Mouse (Mus musculus) heart, embryonic 16.5 days (tissue): ENCODE measurements around the gene D430041D05Rik. TPM values are rescaled to one million over a fixed set of nuclear protein-coding genes. Genes with fewer than 3 reads are reported as not detected.

Experiments used
- ATAC-seq: fragments of 200-750 bp; cut with Nextera tagmentation; replicated peaks from 2 replicates; pipeline ENCODE4 v1.8.0; 2017; ENCODE audit warnings: moderate number of reproducible peaks; ENCODE audit not compliant: insufficient read depth, low FRiP score; ENCODE audit errors: extremely low read depth
- H3K27ac ChIP-seq: fragments of 300-500 bp; sonication (generic); 2 replicates; pipeline ENCODE4 v1.5.1; 2014; ENCODE audit warnings: mild to moderate bottlenecking, low read length, control low read depth, moderate library complexity
- H3K27me3 ChIP-seq: fragments of 300-500 bp; sonication (generic); 2 replicates; pipeline ENCODE4 v1.6.1; 2014; ENCODE audit warnings: low read length, mixed read lengths; ENCODE audit not compliant: control insufficient read depth, insufficient read depth
- H3K36me3 ChIP-seq: fragments of 300-500 bp; sonication (generic); 2 replicates; pipeline ENCODE4 v1.6.1; 2014; ENCODE audit not compliant: control insufficient read depth, insufficient read depth
- H3K4me1 ChIP-seq: fragments of 300-500 bp; sonication (generic); 2 replicates; pipeline ENCODE4 v1.6.1; 2014; ENCODE audit warnings: low read length, mixed read lengths; ENCODE audit not compliant: control insufficient read depth, insufficient read depth
- H3K4me2 ChIP-seq: fragments of 300-500 bp; sonication (generic); 2 replicates; pipeline ENCODE4 v1.6.1; 2014; ENCODE audit warnings: low read depth, mild to moderate bottlenecking, control low read depth, low read length
- H3K4me3 ChIP-seq: fragments of 300-500 bp; sonication (generic); 2 replicates; pipeline ENCODE4 v1.5.1; 2014; ENCODE audit warnings: mild to moderate bottlenecking, control low read depth, low read length
- H3K9ac ChIP-seq: fragments of 300-500 bp; sonication (generic); 2 replicates; pipeline ENCODE4 v1.6.1; 2014; ENCODE audit warnings: low read length, control low read depth
- H3K9me3 ChIP-seq: fragments of 300-500 bp; sonication (generic); replicated peaks from 2 replicates; pipeline ENCODE4 v1.6.1; 2016; ENCODE audit warnings: low read length; ENCODE audit not compliant: control insufficient read depth
- WGBS: fragments of 180-500 bp; shearing (Covaris S2); extraction: QIAGEN DNeasy Blood & Tissue Kit; methylation state at CpG from one replicate; pipeline ENCODE4 v1.1.7; 2014; 5-methylcytosine and 5-hydroxymethylcytosine counted together
- polyA plus RNA-seq: library from polyadenylated mRNA; unstranded; fragments of >200 nt; fragmentation: Nextera tagmentation; extraction: Ambion mirVana; gene quantifications from 2 replicates; pipeline ENCODE4 v1.2.1, GENCODE M21; 2015

The D430041D05Rik gene
- polyA plus RNA-seq, 1 experiment from 2014 or later = 0.20 TPM

- Histone ChIP-seq H3K36me3 (no peaks in the 10 kb centered on the region), H3K4me1 (peaks cover 10% of the 10 kb centered on the region), H3K9me3 (no peaks in the 10 kb centered on the region), H3K27ac (no peak overlapping the region), H3K9ac (no peak overlapping the region), H3K27me3 (no peaks in the 10 kb centered on the region), H3K4me2 (no peak overlapping the region), H3K4me3 (no peak overlapping the region)
- no peak for ATAC-seq
- WGBS = 86% methylated on average over 12 of the region's 12 CpGs
These were observed 266.8 kb downstream of the D430041D05Rik start for GRCm38 (mm10) chr2:104144004-104144403.

GRCm38 (mm10) chr2:104142140-104142539 is 268.7 kb downstream of the D430041D05Rik start:
- Histone ChIP-seq H3K4me3 (no peak overlapping the region), H3K4me1 (no peaks in the 10 kb centered on the region), H3K36me3 (no peaks in the 10 kb centered on the region), H3K9me3 (no peaks in the 10 kb centered on the region), H3K27ac (no peak overlapping the region), H3K27me3 (no peaks in the 10 kb centered on the region), H3K4me2 (no peak overlapping the region), H3K9ac (no peak overlapping the region)
- WGBS = 85% methylated on average over 8 of the region's 8 CpGs
- no peak for ATAC-seq

- WGBS = 59% methylated on average over 2 of the region's 2 CpGs
- Histone ChIP-seq H3K4me2 (no peak overlapping the region), H3K9ac (no peak overlapping the region)
These were observed 274.9 kb downstream of the D430041D05Rik start for GRCm38 (mm10) chr2:104135920-104136319.

GRCm38 (mm10) chr2:104134150-104135056 is 276.4 kb downstream of the D430041D05Rik start:
- H3K36me3 ChIP-seq = no peaks in the 10 kb centered on the region
- H3K4me2 ChIP-seq = no peak overlapping the region
- H3K27me3 ChIP-seq = no peaks in the 10 kb centered on the region
- no peak overlapping the region for H3K27ac ChIP-seq
- 46% methylated on average over 8 of the region's 8 CpGs for WGBS
- H3K9ac ChIP-seq = no peak overlapping the region
- ATAC-seq = 0 out of 2 replicates have a peak, but pooled peaks have one; percentile 33
- no peak overlapping the region for H3K4me3 ChIP-seq
- no peaks in the 10 kb centered on the region for H3K4me1 ChIP-seq
- H3K9me3 ChIP-seq = no peaks in the 10 kb centered on the region

More at GRCm38 (mm10) chr2:104135920-104136319, 274.9 kb downstream of the D430041D05Rik start:
- Histone ChIP-seq H3K4me3 (no peak overlapping the region), H3K36me3 (no peaks in the 10 kb centered on the region), H3K27me3 (no peaks in the 10 kb centered on the region), H3K27ac (no peak overlapping the region), H3K9me3 (no peaks in the 10 kb centered on the region), H3K4me1 (no peaks in the 10 kb centered on the region)
- ATAC-seq = no peak

- H3K9ac ChIP-seq = no peak overlapping the region
- H3K4me1 ChIP-seq = no peaks in the 10 kb centered on the region
- no peaks in the 10 kb centered on the region for H3K27me3 ChIP-seq
- H3K9me3 ChIP-seq = no peaks in the 10 kb centered on the region
- no peak overlapping the region for H3K4me3 ChIP-seq
- no peak overlapping the region for H3K4me2 ChIP-seq
- no peaks in the 10 kb centered on the region for H3K36me3 ChIP-seq
- no peak overlapping the region for H3K27ac ChIP-seq
- no peak for ATAC-seq
- WGBS = 18% methylated on average over 12 of the region's 12 CpGs
These were observed 277.6 kb downstream of the D430041D05Rik start for GRCm38 (mm10) chr2:104133042-104133810.

- ATAC-seq = no peak
- Histone ChIP-seq H3K4me3 (no peak overlapping the region), H3K36me3 (no peaks in the 10 kb centered on the region), H3K4me1 (no peaks in the 10 kb centered on the region), H3K27me3 (no peaks in the 10 kb centered on the region), H3K9me3 (no peaks in the 10 kb centered on the region), H3K9ac (no peak overlapping the region), H3K4me2 (no peak overlapping the region), H3K27ac (no peak overlapping the region)
- WGBS = 71% methylated on average over 7 of the region's 7 CpGs
These were observed 278.4 kb downstream of the D430041D05Rik start for GRCm38 (mm10) chr2:104132266-104132859.

GRCm38 (mm10) chr2:104130969-104131368 is 279.8 kb downstream of the D430041D05Rik start:
- Histone ChIP-seq H3K4me2 (no peak overlapping the region), H3K9me3 (no peaks in the 10 kb centered on the region), H3K36me3 (no peaks in the 10 kb centered on the region), H3K27ac (no peak overlapping the region), H3K9ac (no peak overlapping the region), H3K27me3 (0 out of 2 replicates have a peak, but pooled peaks cover 3% of the 10 kb centered on the region), H3K4me3 (no peak overlapping the region), H3K4me1 (no peaks in the 10 kb centered on the region)
- ATAC-seq = no peak
- WGBS = 71% methylated on average over 3 of the region's 3 CpGs

GRCm38 (mm10) chr2:104130165-104130564 is 280.6 kb downstream of the D430041D05Rik start:
- Histone ChIP-seq H3K4me3 (no peak overlapping the region), H3K36me3 (no peaks in the 10 kb centered on the region), H3K4me2 (no peak overlapping the region), H3K27me3 (peaks cover 3% of the 10 kb centered on the region; the same call in 1 of the 2 replicates), H3K9me3 (no peaks in the 10 kb centered on the region), H3K27ac (no peak overlapping the region), H3K4me1 (no peaks in the 10 kb centered on the region), H3K9ac (no peak overlapping the region)
- ATAC-seq = 0 out of 2 replicates have a peak, but pooled peaks have one; percentile 20
- 37% methylated on average over 6 of the region's 6 CpGs for WGBS
